ENCODE assay signal across 9 mouse cellular contexts in the genomic region with DNA sequence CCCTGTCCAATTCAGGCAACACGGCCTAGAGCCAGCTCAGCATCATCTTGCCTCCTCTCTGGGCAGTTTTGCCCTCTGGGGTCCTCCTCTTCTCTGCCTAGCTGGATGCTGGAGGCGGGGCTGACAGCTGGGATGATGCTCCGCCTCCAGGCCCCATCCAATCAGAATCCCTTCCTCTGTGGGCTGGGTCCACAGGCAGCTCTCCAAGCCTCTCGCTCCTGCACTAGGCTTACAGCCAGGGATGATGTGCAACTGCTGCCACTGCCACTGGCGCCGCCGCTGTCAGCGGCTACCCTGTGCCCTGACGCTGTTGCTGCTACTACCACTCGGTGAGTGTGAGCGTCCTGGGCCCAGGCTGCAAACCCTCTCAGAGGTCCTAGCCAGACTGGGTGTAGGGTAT. TPM values are rescaled to one million over a fixed set of nuclear protein-coding genes. Genes with fewer than 3 reads are reported as not detected.
DNase-seq lines count a peak whose midpoint lies in the region; ATAC-seq and TF ChIP-seq lines count a peak whose summit lies in the region.
"Had no signal": no experiment of that assay in that cellular context is flagged by ENCODE, and none has a peak within 500 bp of the region (broad histone marks: within the 10 kb centered on the region; RNA-seq: fewer than 3 reads in every experiment).

A gene (plus strand): TSS at position 229 of the 400 bp plus-strand sequence.

- no peak for TF ChIP-seq CTCF in G1E (IDR thresholded peaks at IDR 0.05; ENCODE audit: low read depth, low read length)
- TF ChIP-seq CTCF in liver, postnatal 0 days (IDR thresholded peaks at IDR 0.05; ENCODE audit: low read depth) = 0 out of 2 replicates have a peak, but pooled peaks have one; percentile 15

- no peaks in the 10 kb centered on the region for H3K27me3 ChIP-seq in G1E (ENCODE audit: insufficient read depth, low read length)
- H3K27me3 ChIP-seq in hindbrain, embryonic 10.5 days (ENCODE audit: insufficient read depth, poor library complexity, severe bottlenecking) = no peaks in the 10 kb centered on the region
- no peaks in the 10 kb centered on the region for H3K27me3 ChIP-seq in liver, postnatal 0 days (ENCODE audit: insufficient read depth, low read length)

- ATAC-seq in G1E (ENCODE audit: extremely low read depth, insufficient number of reproducible peaks, low FRiP score, poor library complexity, severe bottlenecking) = no peak
- peak; percentile 92 for ATAC-seq in liver, postnatal 0 days

- H3K4me3 ChIP-seq in G1E (ENCODE audit: low read depth, low read length) = no peak within 1 kb of the TSS
- peak within 1 kb of the TSS; percentile 26 for H3K4me3 ChIP-seq in hindbrain, embryonic 10.5 days
- H3K4me3 ChIP-seq in liver, postnatal 0 days (ENCODE audit: low read depth, low read length) = no peak within 1 kb of the TSS
- H3K4me3 ChIP-seq: erythroblast, embryonic 14.5 days had no signal

- 4% methylated on average over 11 of the region's 11 CpGs for WGBS in hindbrain, embryonic 10.5 days
- 31% methylated on average over 11 of the region's 11 CpGs for WGBS in liver, postnatal 0 days (ENCODE audit: insufficient replicate concordance)

- H3K9me3 ChIP-seq in G1E (replicated peaks) = no peaks in the 10 kb centered on the region
- H3K9me3 ChIP-seq in hindbrain, embryonic 10.5 days = no peaks in the 10 kb centered on the region
- no peaks in the 10 kb centered on the region for H3K9me3 ChIP-seq in liver, postnatal 0 days (ENCODE audit: low read length)

- H3K27ac ChIP-seq in hindbrain, embryonic 10.5 days = 0 out of 2 replicates have a peak within 1 kb of the TSS, but pooled peaks have one; percentile 25
- no peak within 1 kb of the TSS for H3K27ac ChIP-seq in liver, postnatal 0 days (ENCODE audit: low read depth)

- H3K4me2 ChIP-seq in liver, postnatal 0 days (ENCODE audit: low read depth, low read length) = no peak within 1 kb of the TSS

- H3K4me1 ChIP-seq in G1E (ENCODE audit: insufficient read depth, low read depth, low read length) = peaks cover 3% of the 10 kb centered on the region
- peaks cover 13% of the 10 kb centered on the region for H3K4me1 ChIP-seq in hindbrain, embryonic 10.5 days (replicated peaks)
- H3K4me1 ChIP-seq in liver, postnatal 0 days (ENCODE audit: insufficient read depth) = no peaks in the 10 kb centered on the region

- no peak for TF ChIP-seq EP300 in liver, postnatal 0 days (IDR thresholded peaks at IDR 0.05; ENCODE audit: low read depth)

- H3K9ac ChIP-seq in liver, postnatal 0 days (replicated peaks) = no peak within 1 kb of the TSS

- peak; percentile 29 for DNase-seq in G1E (ENCODE audit: low spot score)
- peak; percentile 58 for DNase-seq in cerebellum, adult 9-11 months
- peak; percentile 72 to 78 for DNase-seq in frontal cortex, postnatal 10 days (ENCODE audit: low spot score in 2 of 2)
- peak; percentile 77 for DNase-seq in hindbrain, embryonic 10.5 days (ENCODE audit: low spot score)
- DNase-seq in layer of hippocampus, adult 8-10 months (ENCODE audit: low spot score in 2 of 2) = peak; percentile 81 to 85
- DNase-seq in liver, postnatal 0 days = peak; percentile 77
- peak; percentile 51 for DNase-seq in ovary, postnatal 14 days (ENCODE audit: low spot score)
- DNase-seq in spleen, adult 12 weeks (ENCODE audit: low spot score) = no peak

- peaks cover 80% of the 10 kb centered on the region for H3K36me3 ChIP-seq in G1E (replicated peaks)
- peaks cover 62% of the 10 kb centered on the region for H3K36me3 ChIP-seq in hindbrain, embryonic 10.5 days
- peaks cover 41% of the 10 kb centered on the region for H3K36me3 ChIP-seq in liver, postnatal 0 days (replicated peaks; ENCODE audit: insufficient read depth, low read length)

RNA-seq across cellular contexts. Expression of the gene that starts here (rescaled TPM):
- not detected in 2 replicates for total RNA-seq in G1E (2014; fragmentation: Nextera tagmentation)
- total RNA-seq in G1E (2017) = 0.38 TPM in 1 of 2 replicates, not detected in the other
- polyA plus RNA-seq in G1E (2012) = 1.5 and 1.8 TPM in 2 replicates
- 0.39 and 0.73 TPM in 2 replicates for polyA plus RNA-seq in hindbrain, embryonic 10.5 days (2016; fragmentation: Nextera tagmentation; extraction: Ambion mirVana)
- total RNA-seq in layer of hippocampus, adult 8-10 months (2022) = 1 to 10 TPM in 2 of 4 experiments, under 1 TPM in 1, not detected in 1; 0.92 to 2.9 (median 2.7) TPM
- not detected in 2 replicates for polyA plus RNA-seq in liver, postnatal 0 days (2015; fragmentation: Nextera tagmentation; extraction: Ambion mirVana)

Comparison
In these comparisons a context has a peak if more than half of its experiments do, and no peak if none do; other contexts are left out.
1. Peak in DNase-seq, H3K4me3 ChIP-seq and H3K27ac ChIP-seq in hindbrain, embryonic 10.5 days; RNA of the gene not detected or under 1 TPM.
2. Peak in DNase-seq and ATAC-seq in liver, postnatal 0 days; RNA of the gene not detected or under 1 TPM.